Mouse (Mus musculus): Measurements from ENCODE around the gene Dgkg. TPM values are rescaled to one million over a fixed set of nuclear protein-coding genes. Genes with fewer than 3 reads are reported as not detected.

The Dgkg gene
- polyA plus RNA-seq, 1 experiment from 2014 or later: 0.51 TPM

GRCm38 (mm10) chr16:22577656-22578055, 79.4 kb downstream of the Dgkg start:
- no peak for ATAC-seq (ENCODE audit: low FRiP score, low TSS enrichment)

DNA sequence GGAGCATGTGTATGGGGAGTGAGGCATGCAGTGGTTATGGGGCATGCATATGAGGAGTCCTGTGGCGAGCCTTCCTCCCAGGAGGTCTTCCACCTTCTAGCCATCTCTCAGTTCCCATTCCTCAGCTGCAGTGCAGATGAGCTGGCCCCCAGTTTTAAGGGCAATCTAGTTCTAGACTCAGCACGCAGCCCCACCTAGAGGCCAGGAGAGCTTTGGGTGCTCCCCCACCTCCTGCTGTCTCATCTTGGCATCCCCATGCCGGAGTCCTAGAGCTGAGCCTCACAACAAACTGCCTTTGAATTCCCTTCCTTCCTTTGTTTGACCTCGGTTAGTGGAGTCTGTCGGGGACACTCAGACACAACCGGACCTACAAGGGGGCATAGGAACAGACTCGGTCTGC, 82.9 kb downstream of the Dgkg start:
- H3K4me2 ChIP-seq (replicated peaks; ENCODE audit: low read depth, low read length): no peak overlapping the region
- no peaks in the 10 kb centered on the region for H3K36me3 ChIP-seq (ENCODE audit: control insufficient read depth, insufficient read depth, low read length)
- H3K27ac ChIP-seq (ENCODE audit: low read depth, low read length): no peak overlapping the region
- H3K9ac ChIP-seq (ENCODE audit: low read depth, low read length): no peak overlapping the region
- WGBS: 80% methylated on average over 7 of the region's 7 CpGs
- H3K4me3 ChIP-seq (ENCODE audit: low read length): no peak overlapping the region
- H3K27me3 ChIP-seq (ENCODE audit: control insufficient read depth, insufficient read depth, low read length): no peaks in the 10 kb centered on the region
- no peak for ATAC-seq (ENCODE audit: low FRiP score, low TSS enrichment)
- no peaks in the 10 kb centered on the region for H3K9me3 ChIP-seq (ENCODE audit: control insufficient read depth, low read length)
- no peaks in the 10 kb centered on the region for H3K4me1 ChIP-seq (ENCODE audit: control insufficient read depth, insufficient read depth, low read length)

More at GRCm38 (mm10) chr16:22577656-22578055, 79.4 kb downstream of the Dgkg start:
- Histone ChIP-seq H3K9me3 (ENCODE audit: control insufficient read depth, low read length) (no peaks in the 10 kb centered on the region), H3K4me3 (ENCODE audit: low read length) (no peak overlapping the region), H3K27me3 (ENCODE audit: control insufficient read depth, insufficient read depth, low read length) (no peaks in the 10 kb centered on the region), H3K27ac (ENCODE audit: low read depth, low read length) (no peak overlapping the region), H3K9ac (ENCODE audit: low read depth, low read length) (no peak overlapping the region), H3K36me3 (ENCODE audit: control insufficient read depth, insufficient read depth, low read length) (no peaks in the 10 kb centered on the region), H3K4me1 (ENCODE audit: control insufficient read depth, insufficient read depth, low read length) (no peaks in the 10 kb centered on the region), H3K4me2 (replicated peaks; ENCODE audit: low read depth, low read length) (no peak overlapping the region)
- WGBS: 50% methylated on average over 8 of the region's 8 CpGs

GRCm38 (mm10) chr16:22572641-22573341, 84.2 kb downstream of the Dgkg start:
- no peak overlapping the region for H3K4me3 ChIP-seq (ENCODE audit: low read length)
- no peak overlapping the region for H3K9ac ChIP-seq (ENCODE audit: low read depth, low read length)
- no peaks in the 10 kb centered on the region for H3K9me3 ChIP-seq (ENCODE audit: control insufficient read depth, low read length)
- 30% methylated on average over 21 of the region's 21 CpGs for WGBS
- H3K4me2 ChIP-seq (replicated peaks; ENCODE audit: low read depth, low read length): peak overlapping the region; percentile 24; the same call in 1 of the 2 replicates
- no peaks in the 10 kb centered on the region for H3K27me3 ChIP-seq (ENCODE audit: control insufficient read depth, insufficient read depth, low read length)
- peak; percentile 82 for ATAC-seq (ENCODE audit: low FRiP score, low TSS enrichment)
- H3K4me1 ChIP-seq (ENCODE audit: control insufficient read depth, insufficient read depth, low read length): no peaks in the 10 kb centered on the region
- H3K27ac ChIP-seq (ENCODE audit: low read depth, low read length): no peak overlapping the region
- no peaks in the 10 kb centered on the region for H3K36me3 ChIP-seq (ENCODE audit: control insufficient read depth, insufficient read depth, low read length)

DNA sequence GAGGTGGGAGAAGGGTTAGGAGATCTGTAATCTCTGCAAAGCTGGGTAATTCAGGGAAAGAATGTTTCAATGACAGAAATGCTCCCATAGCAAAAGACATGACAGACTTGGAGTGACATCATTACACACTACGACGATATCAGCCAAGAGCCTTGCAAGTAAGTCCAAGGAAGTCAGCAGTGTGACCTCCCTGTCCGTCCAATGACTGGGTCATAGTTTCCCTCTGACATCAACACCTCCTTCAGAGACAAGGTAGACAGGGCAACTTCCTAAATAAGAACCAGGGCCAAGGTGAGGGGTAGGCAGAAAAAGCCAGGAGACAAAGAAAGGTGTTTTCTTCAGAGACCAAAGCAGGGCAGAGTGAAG, 92.1 kb downstream of the Dgkg start:
- Histone ChIP-seq H3K9me3 (ENCODE audit: control insufficient read depth, low read length) (no peaks in the 10 kb centered on the region), H3K4me1 (ENCODE audit: control insufficient read depth, insufficient read depth, low read length) (no peaks in the 10 kb centered on the region), H3K27me3 (ENCODE audit: control insufficient read depth, insufficient read depth, low read length) (no peaks in the 10 kb centered on the region), H3K4me3 (ENCODE audit: low read length) (no peak overlapping the region), H3K27ac (ENCODE audit: low read depth, low read length) (no peak overlapping the region), H3K36me3 (ENCODE audit: control insufficient read depth, insufficient read depth, low read length) (no peaks in the 10 kb centered on the region), H3K4me2 (replicated peaks; ENCODE audit: low read depth, low read length) (no peak overlapping the region), H3K9ac (ENCODE audit: low read depth, low read length) (no peak overlapping the region)
- ATAC-seq (ENCODE audit: low FRiP score, low TSS enrichment): no peak
- WGBS: 75% methylated on average over 3 of the region's 3 CpGs

- ATAC-seq (ENCODE audit: low FRiP score, low TSS enrichment): no peak; the same call in 1 of the 2 replicates
- whole genome bisulfite sequencing: 61% methylated on average over 14 of the region's 14 CpGs
- no peaks in the 10 kb centered on the region for H3K4me1 ChIP-seq (ENCODE audit: control insufficient read depth, insufficient read depth, low read length)
- no peak overlapping the region for H3K27ac ChIP-seq (ENCODE audit: low read depth, low read length)
- H3K9me3 ChIP-seq (ENCODE audit: control insufficient read depth, low read length): no peaks in the 10 kb centered on the region
- H3K36me3 ChIP-seq (ENCODE audit: control insufficient read depth, insufficient read depth, low read length): no peaks in the 10 kb centered on the region
- H3K9ac ChIP-seq (ENCODE audit: low read depth, low read length): no peak overlapping the region
- H3K4me3 ChIP-seq (ENCODE audit: low read length): no peak overlapping the region
- H3K27me3 ChIP-seq (ENCODE audit: control insufficient read depth, insufficient read depth, low read length): no peaks in the 10 kb centered on the region
- H3K4me2 ChIP-seq (replicated peaks; ENCODE audit: low read depth, low read length): no peak overlapping the region
Observed at GRCm38 (mm10) chr16:22564259-22564906, 92.6 kb downstream of the Dgkg start.

DNA sequence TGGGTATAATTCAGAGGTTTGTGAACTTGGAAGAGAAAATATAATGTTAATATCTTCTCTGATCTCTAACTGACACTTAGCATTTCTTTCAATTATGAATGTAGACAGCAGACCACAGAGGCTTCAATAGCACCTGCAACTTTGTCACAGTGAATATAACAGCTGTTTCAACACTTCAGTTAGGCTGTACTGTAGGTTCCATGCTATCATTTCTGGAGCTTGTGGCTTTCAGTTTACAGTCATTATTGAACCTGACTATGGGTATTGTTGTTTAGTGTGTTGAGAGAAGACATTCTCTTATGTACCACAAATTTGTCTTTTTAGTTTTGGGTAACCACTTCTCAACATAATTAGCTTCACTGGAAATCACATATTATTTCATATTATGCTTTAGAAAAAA, 93.4 kb downstream of the Dgkg start:
- no peaks in the 10 kb centered on the region for H3K36me3 ChIP-seq (ENCODE audit: control insufficient read depth, insufficient read depth, low read length)
- no peaks in the 10 kb centered on the region for H3K4me1 ChIP-seq (ENCODE audit: control insufficient read depth, insufficient read depth, low read length)
- no peaks in the 10 kb centered on the region for H3K9me3 ChIP-seq (ENCODE audit: control insufficient read depth, low read length)
- no peak for ATAC-seq (ENCODE audit: low FRiP score, low TSS enrichment)
- H3K4me2 ChIP-seq (replicated peaks; ENCODE audit: low read depth, low read length): no peak overlapping the region
- no peak overlapping the region for H3K9ac ChIP-seq (ENCODE audit: low read depth, low read length)
- no peaks in the 10 kb centered on the region for H3K27me3 ChIP-seq (ENCODE audit: control insufficient read depth, insufficient read depth, low read length)
- H3K27ac ChIP-seq (ENCODE audit: low read depth, low read length): no peak overlapping the region
- no peak overlapping the region for H3K4me3 ChIP-seq (ENCODE audit: low read length)

GRCm38 (mm10) chr16:22554996-22555395, 102.0 kb downstream of the Dgkg start:
- Histone ChIP-seq H3K27ac (ENCODE audit: low read depth, low read length) (no peak overlapping the region), H3K27me3 (ENCODE audit: control insufficient read depth, insufficient read depth, low read length) (no peaks in the 10 kb centered on the region), H3K4me3 (ENCODE audit: low read length) (no peak overlapping the region), H3K4me1 (ENCODE audit: control insufficient read depth, insufficient read depth, low read length) (no peaks in the 10 kb centered on the region), H3K4me2 (replicated peaks; ENCODE audit: low read depth, low read length) (no peak overlapping the region), H3K36me3 (ENCODE audit: control insufficient read depth, insufficient read depth, low read length) (no peaks in the 10 kb centered on the region), H3K9ac (ENCODE audit: low read depth, low read length) (no peak overlapping the region), H3K9me3 (ENCODE audit: control insufficient read depth, low read length) (no peaks in the 10 kb centered on the region)
- ATAC-seq (ENCODE audit: low FRiP score, low TSS enrichment): peak; percentile 28; the same call in 1 of the 2 replicates
- 55% methylated on average over 2 of the region's 2 CpGs for WGBS

- Histone ChIP-seq H3K9me3 (ENCODE audit: control insufficient read depth, low read length) (no peaks in the 10 kb centered on the region), H3K27me3 (ENCODE audit: control insufficient read depth, insufficient read depth, low read length) (no peaks in the 10 kb centered on the region), H3K36me3 (ENCODE audit: control insufficient read depth, insufficient read depth, low read length) (no peaks in the 10 kb centered on the region), H3K9ac (ENCODE audit: low read depth, low read length) (no peak overlapping the region), H3K4me2 (replicated peaks; ENCODE audit: low read depth, low read length) (no peak overlapping the region), H3K4me3 (ENCODE audit: low read length) (no peak overlapping the region), H3K4me1 (ENCODE audit: control insufficient read depth, insufficient read depth, low read length) (no peaks in the 10 kb centered on the region), H3K27ac (ENCODE audit: low read depth, low read length) (no peak overlapping the region)
- no peak for ATAC-seq (ENCODE audit: low FRiP score, low TSS enrichment)
- 53% methylated on average over 9 of the region's 9 CpGs for WGBS
Observed at GRCm38 (mm10) chr16:22552351-22552750, 104.7 kb downstream of the Dgkg start.

DNA sequence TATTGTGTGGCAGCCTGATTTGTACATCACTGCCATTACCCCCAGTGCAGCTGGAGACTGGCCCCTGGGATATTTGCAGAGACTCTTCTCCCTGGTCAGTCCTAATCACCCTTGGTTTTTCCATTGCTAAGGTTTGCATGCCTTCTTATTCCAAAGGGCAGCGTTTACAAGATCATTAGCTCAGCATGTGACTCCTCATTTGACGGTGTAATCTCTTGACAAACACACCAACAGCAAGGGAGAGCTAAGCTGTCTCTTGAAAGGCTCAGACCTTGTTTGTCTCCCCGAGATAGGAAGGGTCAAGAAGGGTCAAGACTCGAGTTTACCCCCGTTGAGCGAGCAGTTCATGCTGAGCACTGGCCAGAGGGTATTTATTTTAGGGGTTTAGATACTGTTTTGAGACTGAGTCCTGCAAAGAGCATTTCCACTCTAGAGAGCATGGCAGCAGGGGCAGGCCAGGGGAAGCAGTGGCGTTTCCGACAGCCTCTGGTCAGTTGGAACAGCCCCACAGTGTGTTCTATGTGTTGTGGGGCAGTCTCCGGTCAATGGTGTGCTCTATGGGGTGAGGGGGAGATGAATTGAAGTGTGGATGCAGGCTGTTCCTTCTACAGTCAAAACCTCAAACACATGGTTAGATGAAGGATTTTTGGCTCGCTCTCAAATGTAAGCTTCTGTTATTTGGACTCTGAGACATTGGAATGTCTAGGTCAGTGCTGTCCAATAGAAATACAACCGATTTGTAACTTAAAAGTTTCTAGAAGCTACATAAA, 105.6 kb downstream of the Dgkg start:
- ATAC-seq (ENCODE audit: low FRiP score, low TSS enrichment): no peak
- Histone ChIP-seq H3K9me3 (ENCODE audit: control insufficient read depth, low read length) (no peaks in the 10 kb centered on the region), H3K4me3 (ENCODE audit: low read length) (no peak overlapping the region), H3K27ac (ENCODE audit: low read depth, low read length) (no peak overlapping the region), H3K36me3 (ENCODE audit: control insufficient read depth, insufficient read depth, low read length) (no peaks in the 10 kb centered on the region), H3K9ac (ENCODE audit: low read depth, low read length) (no peak overlapping the region), H3K4me1 (ENCODE audit: control insufficient read depth, insufficient read depth, low read length) (no peaks in the 10 kb centered on the region), H3K27me3 (ENCODE audit: control insufficient read depth, insufficient read depth, low read length) (no peaks in the 10 kb centered on the region), H3K4me2 (replicated peaks; ENCODE audit: low read depth, low read length) (no peak overlapping the region)
- WGBS: 34% methylated on average over 11 of the region's 11 CpGs

All from kidney, embryonic 14.5 days (tissue).